Mouse (Mus musculus) 3134 (cell line): Measurements from ENCODE around the gene Glra1.
"Not testable (repeated sequence)": the region's sequence is repeated elsewhere in the genome, so short reads cannot be mapped to it uniquely, and the experiment has no call there.

ENCODE experiments used
- DNase-seq: peaks from one replicate; pipeline ENCODE4 v3.0.0-alpha.2; 2011; ENCODE audit warnings: low spot score; ENCODE audit not compliant: insufficient read length; ENCODE audit errors: extremely low read depth

Glra1 gene

GRCm38 (mm10) chr11:55607808-55608523 lies at the start of gene Glra1:
Gene Glra1 (minus strand): TSS chr11:55608198.
- DNase-seq: peak; percentile 19

DNA sequence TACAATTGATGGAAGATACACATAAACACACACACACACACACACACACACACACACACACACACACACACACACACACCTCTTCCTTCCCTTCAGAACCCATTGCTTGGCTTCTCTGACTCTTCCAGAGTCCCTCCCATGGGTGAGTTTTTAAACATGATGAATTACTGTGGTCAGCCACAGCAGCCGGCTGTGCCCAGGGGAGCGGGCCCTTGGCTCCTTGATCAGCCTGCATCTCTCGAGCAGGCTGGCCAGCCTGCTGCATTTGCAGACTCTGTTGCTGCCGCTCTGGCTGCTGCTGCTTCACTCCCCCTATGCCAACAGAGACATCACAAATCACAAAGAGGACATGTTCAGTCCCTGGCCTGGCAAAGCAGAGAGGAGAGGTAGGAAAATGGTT lies 29.0 kb upstream of the Glra1 start:
- DNase-seq: peak; percentile 38

GRCm38 (mm10) chr11:55633901-55634300 lies 25.9 kb upstream of the Glra1 start:
- no peak for DNase-seq

GRCm38 (mm10) chr11:55614631-55615030 lies 6.6 kb upstream of the Glra1 start:
- DNase-seq: not testable (repeated sequence)

GRCm38 (mm10) chr11:55608524-55608920 lies 524 bp upstream of the Glra1 start:
- no peak for DNase-seq

GRCm38 (mm10) chr11:55607066-55607807 lies 761 bp downstream of the Glra1 start:
- DNase-seq: no peak

- DNase-seq: no peak
These were observed 6.4 kb downstream of the Glra1 start for GRCm38 (mm10) chr11:55601447-55602065.

DNA sequence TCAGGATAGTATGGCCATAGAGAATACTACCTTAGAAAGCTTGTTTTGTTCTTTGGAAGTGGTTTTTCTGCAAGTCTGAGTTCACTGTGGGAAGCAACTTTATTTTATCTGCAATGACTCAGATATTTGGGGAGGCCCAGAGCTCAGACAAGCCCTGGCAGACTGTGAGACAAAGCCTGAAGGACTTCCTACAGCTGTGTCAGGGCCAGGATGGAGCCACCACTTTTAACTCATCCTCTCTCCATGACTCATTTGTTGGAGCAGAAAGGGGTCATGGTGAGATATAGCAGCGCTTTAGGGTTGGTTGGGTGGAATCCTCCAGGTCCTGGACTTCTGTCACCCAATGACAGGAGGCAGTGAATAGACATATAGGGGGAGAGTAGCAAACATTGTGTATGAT lies 12.3 kb downstream of the Glra1 start:
- DNase-seq: no peak

DNA sequence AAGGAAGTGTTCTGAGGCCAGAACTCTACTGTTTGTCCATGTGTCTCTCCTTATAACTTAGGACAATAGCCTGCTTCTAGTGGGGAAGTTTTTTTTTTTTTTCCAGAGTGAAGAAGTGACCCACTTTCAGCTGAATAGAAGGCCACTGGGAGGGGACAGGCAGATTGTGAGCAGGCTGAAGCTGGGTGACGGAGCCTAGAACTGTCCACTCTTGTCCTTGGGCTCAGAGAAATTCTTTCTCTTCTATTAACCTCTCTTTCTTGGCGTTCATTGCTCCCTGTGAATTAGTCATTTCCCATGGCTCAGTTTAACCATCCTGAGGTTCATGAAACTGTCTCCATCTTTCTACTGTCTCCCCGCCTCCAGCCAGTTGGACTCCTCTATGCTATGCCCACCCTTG lies 13.6 kb downstream of the Glra1 start:
- no peak for DNase-seq

- no peak for DNase-seq
These were observed 16.8 kb downstream of the Glra1 start for GRCm38 (mm10) chr11:55591194-55591593.

GRCm38 (mm10) chr11:55589376-55590167 lies 18.4 kb downstream of the Glra1 start:
- DNase-seq: no peak

DNA sequence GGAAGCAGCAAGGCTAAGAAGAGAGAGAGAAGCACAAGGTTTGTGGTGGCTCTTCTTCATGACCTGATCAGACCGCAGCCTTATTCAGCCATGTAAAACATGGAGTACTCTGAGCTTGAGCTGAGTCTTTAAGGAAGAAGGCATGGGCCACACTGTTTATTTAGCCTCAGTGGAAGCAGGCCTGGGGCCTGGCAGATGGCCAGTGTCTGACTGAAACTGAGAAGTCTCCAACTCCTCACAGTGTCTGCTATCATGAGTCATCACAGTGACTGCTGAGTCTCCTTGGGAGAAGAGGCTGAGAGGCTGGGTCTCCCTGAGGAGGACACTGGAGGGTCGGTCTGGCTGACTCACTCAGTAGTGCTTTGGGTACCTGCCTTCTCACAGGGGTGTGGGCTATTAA lies 33.6 kb downstream of the Glra1 start:
- DNase-seq: peak; percentile 39

GRCm38 (mm10) chr11:55571144-55571543 lies 36.9 kb downstream of the Glra1 start:
- DNase-seq: no peak

GRCm38 (mm10) chr11:55566309-55567099 lies 41.5 kb downstream of the Glra1 start:
- DNase-seq: no peak

DNA sequence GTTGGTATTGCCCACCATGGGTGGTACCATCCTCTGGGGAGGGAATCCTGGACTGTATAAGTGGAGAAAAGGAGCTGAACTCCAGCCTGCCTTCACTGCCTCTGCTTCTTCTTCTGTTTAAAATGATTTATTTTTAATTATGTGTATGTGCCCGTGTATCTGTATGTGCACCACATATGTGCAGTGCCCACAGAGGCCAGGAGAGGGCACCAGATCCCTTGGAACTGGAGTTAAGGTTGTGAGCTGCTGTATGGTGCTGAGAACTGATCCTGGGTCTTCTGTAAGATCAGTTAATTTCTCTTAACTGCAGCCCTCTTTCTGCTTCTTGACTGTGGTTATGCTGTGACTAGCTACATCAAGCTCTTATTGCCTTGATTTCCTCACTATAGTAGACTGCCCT lies 62.3 kb downstream of the Glra1 start:
- DNase-seq: no peak

DNA sequence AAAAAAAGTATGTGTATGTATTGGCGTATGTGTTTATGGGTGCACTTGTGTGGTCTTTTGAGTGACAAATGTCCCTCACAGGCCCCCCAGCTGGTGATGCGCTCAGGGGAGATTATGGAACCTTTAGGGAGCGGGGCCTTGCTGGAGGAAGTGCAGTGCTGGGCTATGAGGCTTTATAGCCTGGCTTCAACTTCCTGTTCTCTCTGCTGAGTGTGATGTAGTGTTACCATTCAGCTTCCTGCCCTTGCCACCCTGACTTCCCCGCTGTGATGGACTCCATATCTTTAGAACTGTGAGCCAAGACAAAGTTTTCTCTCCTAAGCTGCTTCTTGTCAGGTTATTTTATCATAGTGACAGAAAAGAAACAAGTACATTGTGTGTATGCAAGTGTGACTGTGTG lies 65.3 kb downstream of the Glra1 start:
- no peak for DNase-seq

DNA sequence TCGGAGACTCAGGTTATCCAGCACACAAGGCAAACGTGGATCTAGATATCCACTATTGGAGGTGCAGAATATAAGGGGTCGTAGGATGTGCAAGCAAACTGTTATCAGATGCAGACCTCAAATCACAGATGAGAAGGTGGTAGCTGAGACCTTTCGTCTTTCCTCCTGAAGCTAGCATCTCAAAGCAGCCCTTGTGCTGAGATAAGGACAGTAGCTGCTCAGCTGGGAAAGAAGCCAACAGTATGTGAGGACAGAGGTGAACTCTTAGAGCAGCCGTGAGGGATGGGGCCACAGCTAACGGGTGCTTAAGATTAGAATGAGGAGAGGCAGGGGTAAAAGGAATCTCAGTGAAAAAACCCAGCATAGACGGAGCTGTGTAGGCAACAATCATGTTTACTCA lies 65.9 kb downstream of the Glra1 start:
- DNase-seq: no peak

DNA sequence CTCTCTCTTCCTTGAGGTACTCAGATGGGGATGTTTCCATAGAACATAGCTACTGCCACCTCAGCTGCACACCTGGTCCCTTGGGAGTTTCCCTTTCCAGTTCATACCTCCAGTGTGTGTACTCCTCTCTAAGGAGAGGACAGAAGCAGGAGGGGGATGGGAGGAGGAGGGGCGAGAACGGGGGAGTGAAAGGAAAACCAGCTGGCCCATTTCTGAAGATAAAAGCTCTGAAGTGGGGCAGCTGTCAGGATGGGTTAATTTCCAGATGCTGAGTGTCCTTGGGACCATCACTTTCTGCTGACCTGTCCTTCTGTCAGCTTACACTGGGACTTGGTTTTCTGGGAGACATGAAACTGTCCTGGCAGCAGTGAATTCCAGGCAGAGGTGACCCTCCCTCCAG lies 73.2 kb downstream of the Glra1 start:
- no peak for DNase-seq

GRCm38 (mm10) chr11:55533378-55533777 lies 74.6 kb downstream of the Glra1 start:
- no peak for DNase-seq

DNA sequence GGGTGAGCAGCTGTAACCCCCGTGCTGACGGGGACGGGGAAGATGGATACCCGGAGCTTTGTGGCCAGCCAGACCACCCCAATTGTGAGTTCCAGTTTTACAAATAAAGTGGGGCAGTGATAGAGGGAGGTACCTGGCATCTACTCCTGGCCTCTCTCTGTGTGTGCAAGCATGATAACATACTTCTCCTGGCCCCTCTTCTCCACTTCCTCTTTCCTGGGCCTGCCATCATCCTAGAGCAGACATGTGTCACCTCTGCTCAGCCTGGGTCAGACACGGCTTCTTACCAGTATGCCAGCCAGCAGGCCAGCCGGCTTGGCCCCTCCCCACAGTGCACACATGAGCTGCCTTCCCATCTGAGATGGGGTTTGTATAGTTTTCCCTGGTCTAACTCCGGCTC lies 77.3 kb downstream of the Glra1 start:
- DNase-seq: no peak
